Mouse (Mus musculus) central nervous system, embryonic 18 days (tissue): Measurements from ENCODE around the gene Tmem156. TPM values are rescaled to one million over a fixed set of nuclear protein-coding genes. Genes with fewer than 3 reads are reported as not detected.

ENCODE experiments used
- polyA plus RNA-seq: library from polyadenylated mRNA; depleted of rRNA; stranded (reverse); fragments of >200 nt; gene quantifications from 2 replicates; pipeline ENCODE4 v1.2.3, GENCODE M21; 2012; rRNA removed

Tmem156 gene
- 0.27 and 0.36 TPM in 2 replicates for polyA plus RNA-seq

GRCm38 (mm10) chr5:65091921-65092320 lies at the start of gene Tmem156:
Gene Tmem156, minus strand, starts transcription at chr5:65092132.

GRCm38 (mm10) chr5:65106876-65107772 lies 15.2 kb upstream of the Tmem156 start, which contains the start of gene Klhl5:
Gene Klhl5, plus strand, starts transcription at chr5:65107539.

Other genes with a start within 250 kb of the Tmem156 start
- gene Tlr1, start 158.6 kb downstream of the Tmem156 start, polyA plus RNA-seq, result 0.38 and 0.41 TPM in 2 replicates
- gene Tlr6, start 132.0 kb downstream of the Tmem156 start, polyA plus RNA-seq, result 0.29 and 0.40 TPM in 2 replicates
- 6.2 and 7.6 TPM in 2 replicates for gene Fam114a1, start 122.1 kb downstream of the Tmem156 start, polyA plus RNA-seq
- 62.6 and 67.3 TPM in 2 replicates for gene Klhl5, start 15.4 kb upstream of the Tmem156 start, polyA plus RNA-seq
- 14.2 and 16.3 TPM in 2 replicates for gene Wdr19, start 107.6 kb upstream of the Tmem156 start, polyA plus RNA-seq
- 17.5 and 20.2 TPM in 2 replicates for gene Rfc1, start 243.5 kb upstream of the Tmem156 start, polyA plus RNA-seq